13 mouse cellular contexts compared by ENCODE assay signal in genomic region chr2:151571873-151572700, GRCm38 (mm10). TPM values are rescaled to one million over a fixed set of nuclear protein-coding genes. Genes with fewer than 3 reads are reported as not detected.
DNase-seq lines count a peak whose midpoint lies in the region; ATAC-seq and TF ChIP-seq lines count a peak whose summit lies in the region.
"Had no signal": no experiment of that assay in that cellular context is flagged by ENCODE, and none has a peak within 500 bp of the region (broad histone marks: within the 10 kb centered on the region; RNA-seq: fewer than 3 reads in every experiment).

Sdcbp2 (plus strand) TSS chr2:151572622.

- H3K36me3 ChIP-seq in heart, adult 2 months (ENCODE audit: control insufficient read depth, insufficient read depth, low read length): no peaks in the 10 kb centered on the region
- H3K36me3 ChIP-seq: forebrain, embryonic 12.5 days; hindbrain, embryonic 15.5 days had no signal

- H3K79me2 ChIP-seq in heart, adult 2 months (replicated peaks; ENCODE audit: control insufficient read depth, insufficient read depth, low read length): no peaks in the 10 kb centered on the region

- peaks cover 2% of the 10 kb centered on the region; the same call in 1 of the 2 replicates for H3K4me1 ChIP-seq in heart, adult 2 months (ENCODE audit: control insufficient read depth, insufficient read depth, low read length)

- intact Hi-C loops in heart, adult 2 months (cut with DNase I): no loop called here

- no peak within 1 kb of the TSS for H3K4me3 ChIP-seq in heart, adult 2 months
- H3K4me3 ChIP-seq: forebrain, embryonic 12.5 days; hindbrain, embryonic 15.5 days had no signal

- TF ChIP-seq EP300 in heart, adult 2 months (IDR thresholded peaks at IDR 0.05; ENCODE audit: insufficient read depth, low read depth, low read length): no peak

- TF ChIP-seq CTCF in heart, adult 2 months (IDR thresholded peaks at IDR 0.05): no peak

- 0 out of 2 replicates have a peak, but pooled peaks have one; percentile 11 for ATAC-seq in monocyte, adult 5-6 weeks (replicated peaks; ENCODE audit: insufficient number of reproducible peaks, low FRiP score, low TSS enrichment, poor library complexity, severe bottlenecking)

- WGBS in heart, adult 2 months: 57% methylated on average over 17 of the region's 17 CpGs

- peak within 1 kb of the TSS; percentile 21 for H3K27ac ChIP-seq in heart, adult 2 months
- H3K27ac ChIP-seq: forebrain, embryonic 12.5 days; hindbrain, embryonic 15.5 days had no signal

- TF ChIP-seq POLR2A in heart, adult 2 months (IDR thresholded peaks at IDR 0.05; ENCODE audit: insufficient read depth, low read depth, low read length): no peak

- H3K27me3 ChIP-seq in heart, adult 2 months (ENCODE audit: control insufficient read depth, insufficient read depth, low read length): no peaks in the 10 kb centered on the region
- H3K27me3 ChIP-seq: hindbrain, embryonic 15.5 days had no signal

- H3K9ac ChIP-seq in heart, adult 2 months (ENCODE audit: low read depth, low read length): no peak within 1 kb of the TSS
- H3K9ac ChIP-seq: forebrain, embryonic 12.5 days; hindbrain, embryonic 15.5 days had no signal

- no peak for DNase-seq in heart, adult 2 months
- no peak for DNase-seq in heart, adult 18-20 months
- peak; percentile 76 for DNase-seq in CD4-positive helper T cell, adult 2 months (ENCODE audit: low read depth, low spot score)
- peak; percentile 89 for DNase-seq in induced T-regulatory cell, adult 2 months (ENCODE audit: low read depth)
- no peak for DNase-seq in embryo, embryonic 10 days (ENCODE audit: low spot score)
- DNase-seq in left cerebral cortex, adult 11 months (ENCODE audit: low spot score): no peak
- no peak for DNase-seq in ovary, postnatal 36 days (ENCODE audit: low spot score)
- DNase-seq: right cerebral cortex, postnatal 4 days; thymus, postnatal 14 days had no signal

RNA-seq across cellular contexts. Expression of gene Sdcbp2, which starts in this region (rescaled TPM):
- 1 to 10 TPM; 1.9 to 2.4 TPM for total RNA-seq in heart, adult 2 months (2021)
- polyA plus RNA-seq in heart, adult 2 months (2012; rRNA removed): 2.2 TPM in 2 replicates
- 1 to 10 TPM; 2.8 to 2.9 TPM for total RNA-seq in heart, adult 18-20 months (2021)
- 1.0 to 1.5 TPM in 2 of 3 replicates, not detected in the other for total RNA-seq in monocyte, adult 5-6 weeks (2017)
- total RNA-seq: common myeloid progenitor, adult 5-6 weeks had no signal

Comparison
In these comparisons a context has a peak if more than half of its experiments do, and no peak if none do; other contexts are left out.
1. DNase-seq: peak in CD4-positive helper T cell, adult 2 months (single experiment) and induced T-regulatory cell, adult 2 months (single experiment); none in heart, adult 2 months (0 of 2), heart, adult 18-20 months (0 of 2), embryo, embryonic 10 days (single experiment), left cerebral cortex, adult 11 months (single experiment) and ovary, postnatal 36 days (single experiment).